Mouse (Mus musculus) limb, embryonic 11.5 days (tissue): ENCODE results near the gene Tnfaip8l1. TPM values are rescaled to one million over a fixed set of nuclear protein-coding genes. Genes with fewer than 3 reads are reported as not detected.

Source experiments
- ATAC-seq: fragments of 200-750 bp; cut with Nextera tagmentation; 2 replicates; pipeline ENCODE4 v1.8.0; 2017; ENCODE audit warnings: low read depth; ENCODE audit not compliant: insufficient number of reproducible peaks, low FRiP score, low TSS enrichment
- DNase-seq: peaks from one replicate; pipeline ENCODE4 v3.0.0-alpha.2; 2015; ENCODE audit warnings: low spot score
- H3K27ac ChIP-seq: fragments of 300-500 bp; sonication (generic); replicated peaks from 2 replicates; pipeline ENCODE4 v1.5.1; 2014; ENCODE audit warnings: low read depth, mild to moderate bottlenecking, low read length
- H3K27me3 ChIP-seq: fragments of 300-500 bp; sonication (generic); 2 replicates; pipeline ENCODE4 v1.6.1; 2014; ENCODE audit warnings: mild to moderate bottlenecking, low read length, mixed read lengths; ENCODE audit not compliant: control insufficient read depth, insufficient read depth
- H3K36me3 ChIP-seq: fragments of 300-500 bp; sonication (generic); 2 replicates; pipeline ENCODE4 v1.6.1; 2014; ENCODE audit warnings: mild to moderate bottlenecking, low read length, moderate library complexity, mixed read lengths; ENCODE audit not compliant: control insufficient read depth, insufficient read depth
- H3K4me1 ChIP-seq: fragments of 300-500 bp; sonication (generic); 2 replicates; pipeline ENCODE4 v1.6.1; 2014; ENCODE audit warnings: low read length, mixed read lengths; ENCODE audit not compliant: control insufficient read depth, insufficient read depth
- H3K4me2 ChIP-seq: fragments of 300-500 bp; sonication (generic); 2 replicates; pipeline ENCODE4 v1.6.1; 2014; ENCODE audit warnings: low read depth, mild to moderate bottlenecking, moderate library complexity; ENCODE audit not compliant: severe bottlenecking
- H3K4me3 ChIP-seq: fragments of 300-500 bp; sonication (generic); 2 replicates; pipeline ENCODE4 v1.5.1; 2014; ENCODE audit warnings: low read depth, low read length
- H3K9ac ChIP-seq: fragments of 300-500 bp; sonication (generic); 2 replicates; pipeline ENCODE4 v1.6.1; 2014; ENCODE audit warnings: mild to moderate bottlenecking, low read length
- H3K9me3 ChIP-seq: fragments of 300-500 bp; sonication (generic); 2 replicates; pipeline ENCODE4 v1.6.1; 2016; ENCODE audit warnings: low read length; ENCODE audit not compliant: control insufficient read depth
- WGBS: fragments of 180-500 bp; shearing (Covaris S2); extraction: QIAGEN DNeasy Blood & Tissue Kit; methylation state at CpG from one replicate; pipeline ENCODE4 v1.1.7; 2014; 5-methylcytosine and 5-hydroxymethylcytosine counted together
- polyA plus RNA-seq: library from polyadenylated mRNA; unstranded; fragments of >200 nt; fragmentation: Nextera tagmentation; extraction: Ambion mirVana; gene quantifications from 2 replicates; pipeline ENCODE4 v1.2.1, GENCODE M21; 2014

The Tnfaip8l1 gene
- 8.2 and 9.2 TPM in 2 replicates for polyA plus RNA-seq

DNA sequence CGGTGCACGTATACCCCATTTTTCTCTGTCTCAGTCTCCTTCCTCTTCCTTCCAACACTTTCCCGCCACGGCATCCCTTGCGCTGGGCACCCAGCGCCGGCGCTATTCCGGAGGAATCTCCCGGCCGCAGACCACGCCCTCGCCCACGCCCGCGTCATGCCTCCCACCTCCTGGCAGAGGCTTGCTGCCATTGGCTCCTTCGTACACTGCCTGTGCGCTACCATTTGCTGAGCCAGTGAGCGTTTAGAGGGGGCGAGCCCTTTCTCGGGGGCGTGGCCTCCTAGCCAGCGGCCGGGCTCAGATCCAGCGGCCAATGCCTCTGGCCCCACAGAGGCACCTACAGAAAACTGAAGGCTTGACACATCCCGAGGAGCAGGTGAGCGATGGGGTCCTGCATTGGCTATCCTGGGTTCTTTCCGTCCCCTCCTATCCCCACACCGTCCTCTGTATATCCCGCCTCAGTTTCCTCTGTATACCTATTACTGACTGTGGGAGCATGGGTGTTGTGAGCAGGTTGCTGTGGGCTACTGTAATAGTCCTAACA, at the start of gene Tnfaip8l1:
Gene Tnfaip8l1, plus strand, starts transcription at position 247 of the 544 bp plus-strand sequence.
- Histone ChIP-seq H3K4me3 (peak within 1 kb of the TSS; percentile 44), H3K27ac (no peak within 1 kb of the TSS), H3K4me1 (0 out of 2 replicates have a peak, but pooled peaks cover 2% of the 10 kb centered on the region), H3K36me3 (no peaks in the 10 kb centered on the region), H3K27me3 (no peaks in the 10 kb centered on the region), H3K9me3 (no peaks in the 10 kb centered on the region), H3K9ac (peak within 1 kb of the TSS; percentile 58), H3K4me2 (peak within 1 kb of the TSS; percentile 75)
- ATAC-seq, result peak; percentile 96
- DNase-seq, result peak; percentile 95
- 2% methylated on average over 30 of the region's 30 CpGs for WGBS

DNA sequence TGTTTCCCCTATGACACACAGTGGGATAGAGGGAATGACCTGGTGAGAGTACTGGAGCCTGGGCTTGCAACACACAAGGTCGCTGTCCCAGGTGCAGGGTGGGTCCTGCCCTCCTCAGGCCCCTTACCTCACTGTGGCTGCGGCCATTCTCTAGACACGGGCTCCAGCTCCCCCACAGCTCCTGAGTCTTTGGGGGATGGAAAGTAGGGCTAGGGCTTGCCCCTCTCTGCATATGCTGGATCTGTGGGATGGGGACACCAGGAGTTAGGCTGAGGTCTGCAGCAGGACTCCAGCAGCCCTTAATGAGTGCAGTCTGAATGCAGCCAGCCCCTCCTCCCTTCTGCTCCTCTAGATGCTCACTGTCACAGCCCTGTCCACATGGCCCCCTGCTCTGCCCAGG, 49.5 kb upstream of the Tnfaip8l1 start:
- no peak for DNase-seq
- no peak overlapping the region for H3K4me2 ChIP-seq
- ATAC-seq, result no peak
- no peaks in the 10 kb centered on the region for H3K9me3 ChIP-seq
- H3K27ac ChIP-seq, result no peak overlapping the region
- 0 out of 2 replicates have a peak, but pooled peaks cover 6% of the 10 kb centered on the region for H3K27me3 ChIP-seq
- WGBS, result 64% methylated on average over 3 of the region's 3 CpGs
- no peak overlapping the region for H3K9ac ChIP-seq
- H3K4me1 ChIP-seq, result peaks cover 5% of the 10 kb centered on the region; the same call in 1 of the 2 replicates
- H3K4me3 ChIP-seq, result no peak overlapping the region
- no peaks in the 10 kb centered on the region for H3K36me3 ChIP-seq

DNA sequence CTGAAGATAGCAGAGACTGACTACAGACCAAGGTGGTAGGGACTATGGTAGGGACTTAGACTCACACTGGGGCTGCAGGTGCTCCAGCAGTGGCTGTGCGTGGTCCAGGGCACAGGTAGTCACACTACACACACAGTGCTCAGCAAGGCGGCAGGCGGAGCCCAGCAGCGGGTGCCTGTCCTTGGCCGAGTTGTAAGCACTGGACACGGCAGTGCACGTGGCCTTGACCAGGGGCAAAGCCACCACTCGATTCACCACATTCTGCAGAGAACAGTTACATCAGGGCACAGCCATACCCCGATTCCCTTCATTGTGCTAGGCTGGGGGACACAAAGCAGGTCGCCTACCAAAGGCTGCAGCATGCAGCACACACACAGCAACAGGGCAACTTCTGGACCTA, 46.1 kb upstream of the Tnfaip8l1 start:
- H3K27me3 ChIP-seq, result peaks cover 37% of the 10 kb centered on the region
- H3K4me2 ChIP-seq, result no peak overlapping the region
- H3K4me3 ChIP-seq, result no peak overlapping the region
- H3K9ac ChIP-seq, result no peak overlapping the region
- peaks cover 10% of the 10 kb centered on the region for H3K4me1 ChIP-seq
- WGBS, result 82% methylated on average over 10 of the region's 10 CpGs
- H3K9me3 ChIP-seq, result no peaks in the 10 kb centered on the region
- no peak overlapping the region for H3K27ac ChIP-seq
- no peaks in the 10 kb centered on the region for H3K36me3 ChIP-seq
- DNase-seq (no peak), ATAC-seq (no peak)

DNA sequence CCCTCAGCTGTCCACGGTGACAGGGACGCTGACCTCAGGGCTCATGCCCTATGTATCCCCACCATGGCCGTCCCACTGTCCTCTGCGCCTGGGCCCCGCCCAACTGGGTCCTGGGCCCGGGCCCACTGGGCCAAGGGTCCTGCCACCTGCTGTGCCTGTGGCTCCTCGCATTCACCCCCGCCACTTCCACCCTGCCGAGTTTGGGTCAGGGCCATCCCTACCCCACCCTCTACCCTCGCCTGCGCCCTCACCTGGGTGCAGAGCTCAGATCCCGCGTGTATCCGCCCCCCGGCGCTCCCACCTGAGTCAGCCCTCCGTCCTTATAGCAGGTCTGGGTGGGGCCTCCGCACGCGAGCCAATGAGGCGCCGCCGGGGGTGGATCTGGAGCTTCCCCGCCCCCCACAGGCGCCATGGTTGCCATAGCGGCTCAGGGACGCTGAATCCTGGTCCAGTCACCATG, 45.0 kb upstream of the Tnfaip8l1 start, which contains the start of gene Plin5:
Gene Plin5, minus strand, starts transcription at position 346 of the 460 bp plus-strand sequence.
- DNase-seq, result peak; percentile 74
- H3K27ac ChIP-seq, result no peak within 1 kb of the TSS
- peaks cover 10% of the 10 kb centered on the region for H3K4me1 ChIP-seq
- peak; percentile 28; the same call in 1 of the 2 replicates for ATAC-seq
- H3K4me3 ChIP-seq, result peak within 1 kb of the TSS; percentile 23
- no peak within 1 kb of the TSS for H3K9ac ChIP-seq
- H3K27me3 ChIP-seq, result peaks cover 48% of the 10 kb centered on the region
- peaks cover 2% of the 10 kb centered on the region; the same call in 1 of the 2 replicates for H3K9me3 ChIP-seq
- H3K4me2 ChIP-seq, result peak within 1 kb of the TSS; percentile 55
- H3K36me3 ChIP-seq, result no peaks in the 10 kb centered on the region
- whole genome bisulfite sequencing, result under 1% methylated on average over 27 of the region's 27 CpGs

DNA sequence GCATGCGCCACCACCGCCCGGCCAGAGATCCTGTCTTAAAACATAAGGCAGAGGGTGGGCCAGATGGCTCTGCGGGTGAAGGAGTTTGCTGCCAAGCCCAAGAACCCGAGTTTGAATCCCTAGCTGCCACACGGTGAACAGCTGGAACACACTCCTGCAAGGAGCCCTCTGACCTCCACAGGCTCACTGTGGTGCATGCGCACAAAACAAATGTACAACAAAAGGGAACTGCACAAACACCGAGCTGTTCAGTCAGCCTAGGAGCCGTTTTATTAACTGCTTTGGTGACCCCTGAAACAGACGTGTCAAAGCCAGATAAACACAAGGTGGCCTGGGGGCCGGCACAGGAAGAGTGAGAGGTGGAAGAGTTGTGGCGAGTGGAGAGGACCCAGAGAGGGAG, 42.8 kb upstream of the Tnfaip8l1 start:
- 44% methylated on average over 12 of the region's 12 CpGs for WGBS
- H3K4me3 ChIP-seq, result no peak overlapping the region

DNA sequence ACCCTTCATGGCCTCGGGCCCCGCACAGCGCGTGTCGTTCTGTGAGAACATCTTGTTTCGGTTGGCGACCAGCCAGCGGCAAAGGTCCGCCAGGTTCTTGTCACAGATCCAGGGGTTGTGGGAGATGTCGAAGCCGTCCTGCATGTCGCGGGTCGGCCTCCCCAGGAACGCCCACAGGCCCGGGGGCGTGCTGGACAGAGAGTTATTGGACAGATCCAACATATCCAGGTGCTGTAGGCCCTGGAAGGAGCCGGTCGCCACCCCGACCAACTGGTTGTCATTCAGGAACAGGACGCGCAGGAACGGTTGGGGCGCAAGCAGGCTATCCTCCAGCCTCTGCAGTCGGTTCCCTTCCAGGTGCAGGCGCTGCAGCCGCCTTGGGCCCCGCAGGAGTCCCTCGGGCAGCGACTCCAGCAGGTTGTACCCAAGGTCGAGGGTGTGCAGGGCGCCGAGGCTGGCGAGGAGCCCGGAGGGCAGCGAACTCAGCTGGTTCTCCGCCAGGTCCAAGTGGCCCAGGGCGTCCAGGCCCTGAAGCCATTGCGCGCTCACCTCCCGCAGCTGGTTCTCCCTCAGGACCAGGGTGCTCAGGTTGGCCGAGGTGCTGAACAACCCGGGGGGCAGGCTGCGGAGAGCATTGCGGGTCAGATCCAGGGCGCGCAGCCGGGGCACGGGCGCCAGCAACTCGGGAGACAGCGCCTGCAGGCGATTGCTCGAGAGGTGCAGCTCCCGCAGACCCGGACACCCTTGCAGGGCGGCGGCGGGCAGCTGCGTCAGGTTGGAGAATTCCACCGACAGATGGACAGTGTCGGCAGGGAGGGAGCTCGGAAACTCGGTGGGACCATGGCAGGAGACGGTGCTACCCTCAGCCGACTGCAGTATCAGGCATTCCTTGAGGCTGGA, 42.0 kb upstream of the Tnfaip8l1 start:
- no peak for ATAC-seq
- H3K27me3 ChIP-seq, result peaks cover 72% of the 10 kb centered on the region
- H3K9me3 ChIP-seq, result peaks cover 7% of the 10 kb centered on the region; the same call in 1 of the 2 replicates
- peaks cover 15% of the 10 kb centered on the region for H3K4me1 ChIP-seq
- H3K9ac ChIP-seq, result no peak overlapping the region
- H3K4me3 ChIP-seq, result peak overlapping the region; percentile 12; the same call in 1 of the 2 replicates
- no peak overlapping the region for H3K27ac ChIP-seq
- peak overlapping the region; percentile 17; the same call in 1 of the 2 replicates for H3K4me2 ChIP-seq
- no peaks in the 10 kb centered on the region for H3K36me3 ChIP-seq
- 8% methylated on average over 66 of the region's 66 CpGs for WGBS
- peak; percentile 44 for DNase-seq

More for the DNA sequence above, 42.8 kb upstream of the Tnfaip8l1 start:
- ATAC-seq, result no peak
- no peak overlapping the region for H3K27ac ChIP-seq
- H3K4me2 ChIP-seq, result no peak overlapping the region
- no peak overlapping the region for H3K9ac ChIP-seq
- no peaks in the 10 kb centered on the region for H3K36me3 ChIP-seq
- DNase-seq, result no peak
- H3K4me1 ChIP-seq, result peaks cover 15% of the 10 kb centered on the region
- peaks cover 67% of the 10 kb centered on the region for H3K27me3 ChIP-seq
- peaks cover 7% of the 10 kb centered on the region; the same call in 1 of the 2 replicates for H3K9me3 ChIP-seq

DNA sequence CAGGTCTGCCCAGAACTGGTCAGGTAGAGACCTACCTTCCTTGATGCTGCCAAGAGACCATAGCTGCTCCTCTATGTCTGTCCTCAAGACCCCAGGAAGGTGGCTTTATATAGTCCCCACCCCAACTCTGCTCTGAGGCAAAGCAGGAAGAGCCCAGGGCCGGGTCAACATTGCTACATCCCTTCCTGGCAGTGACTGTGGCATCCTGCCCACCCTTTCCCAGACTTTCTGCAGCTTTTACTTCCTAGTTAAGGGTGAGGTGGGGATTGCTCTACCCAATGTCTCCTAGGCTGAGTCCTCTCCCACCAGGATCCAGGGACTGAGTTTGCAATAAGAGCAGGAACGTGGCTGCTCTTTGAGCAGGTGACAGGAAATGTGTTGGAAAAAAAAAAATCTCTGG, 40.5 kb upstream of the Tnfaip8l1 start, which contains the start of gene Lrg1:
Gene Lrg1, minus strand, starts transcription at position 176 of the 400 bp plus-strand sequence.
- 61% methylated on average over 2 of the region's 2 CpGs for WGBS
- H3K4me3 ChIP-seq, result no peak within 1 kb of the TSS
- no peak for DNase-seq
- no peak within 1 kb of the TSS for H3K9ac ChIP-seq
- no peaks in the 10 kb centered on the region for H3K36me3 ChIP-seq
- H3K27me3 ChIP-seq, result peaks cover 72% of the 10 kb centered on the region
- H3K27ac ChIP-seq, result no peak within 1 kb of the TSS
- peaks cover 15% of the 10 kb centered on the region for H3K4me1 ChIP-seq
- no peak within 1 kb of the TSS for H3K4me2 ChIP-seq
- peaks cover 7% of the 10 kb centered on the region; the same call in 1 of the 2 replicates for H3K9me3 ChIP-seq
- no peak for ATAC-seq

DNA sequence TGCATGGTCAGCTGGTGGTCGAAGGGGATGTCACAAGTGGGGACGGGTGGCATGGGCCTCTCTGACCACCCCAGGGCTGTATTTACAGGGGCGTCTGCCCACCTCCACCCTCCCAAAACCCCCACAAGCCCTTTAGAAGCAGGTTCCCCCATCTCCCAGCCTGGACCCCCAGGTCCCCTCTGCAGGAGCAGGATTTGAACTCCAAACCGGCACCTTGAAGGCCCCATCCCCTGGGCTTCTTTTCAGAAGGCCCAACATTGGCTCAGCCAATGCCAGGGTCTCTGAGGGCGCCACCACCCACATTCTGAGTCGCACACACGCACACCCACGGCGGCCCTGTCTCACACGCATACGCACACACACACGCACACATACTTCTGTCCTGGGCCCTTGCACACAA, 39.1 kb upstream of the Tnfaip8l1 start:
- no peak overlapping the region for H3K27ac ChIP-seq
- DNase-seq, result no peak
- peaks cover 65% of the 10 kb centered on the region for H3K27me3 ChIP-seq
- peaks cover 7% of the 10 kb centered on the region; the same call in 1 of the 2 replicates for H3K9me3 ChIP-seq
- H3K9ac ChIP-seq, result no peak overlapping the region
- 88% methylated on average over 12 of the region's 12 CpGs for WGBS
- H3K36me3 ChIP-seq, result no peaks in the 10 kb centered on the region
- peaks cover 10% of the 10 kb centered on the region; the same call in 1 of the 2 replicates for H3K4me1 ChIP-seq
- H3K4me2 ChIP-seq, result no peak overlapping the region
- no peak for ATAC-seq
- no peak overlapping the region for H3K4me3 ChIP-seq
